Mouse (Mus musculus): Measurements from ENCODE around the gene Eps8. TPM values are rescaled to one million over a fixed set of nuclear protein-coding genes. Genes with fewer than 3 reads are reported as not detected.

The Eps8 gene
- polyA plus RNA-seq (2012; rRNA removed) = 15.9 and 16.0 TPM in 2 replicates

- 89% methylated on average over 2 of the region's 2 CpGs for WGBS
- no peak for DNase-seq
- Histone ChIP-seq H3K4me1 (ENCODE audit: control insufficient read depth, insufficient read depth, low read length) (no peaks in the 10 kb centered on the region), H3K4me3 (replicated peaks; ENCODE audit: extremely low read depth, low read depth, low read length) (no peak within 1 kb of the TSS)
- TF ChIP-seq POLR2A (IDR thresholded peaks at IDR 0.05; ENCODE audit: borderline replicate concordance, extremely low read depth, low read depth, low read length) = no peak
- no peak for TF ChIP-seq CTCF (IDR thresholded peaks at IDR 0.05; ENCODE audit: insufficient read depth, low read length)
These were observed at the start of gene Eps8 for GRCm38 (mm10) chr6:137654776-137655175. Gene Eps8, minus strand, starts transcription at chr6:137654876.

DNA sequence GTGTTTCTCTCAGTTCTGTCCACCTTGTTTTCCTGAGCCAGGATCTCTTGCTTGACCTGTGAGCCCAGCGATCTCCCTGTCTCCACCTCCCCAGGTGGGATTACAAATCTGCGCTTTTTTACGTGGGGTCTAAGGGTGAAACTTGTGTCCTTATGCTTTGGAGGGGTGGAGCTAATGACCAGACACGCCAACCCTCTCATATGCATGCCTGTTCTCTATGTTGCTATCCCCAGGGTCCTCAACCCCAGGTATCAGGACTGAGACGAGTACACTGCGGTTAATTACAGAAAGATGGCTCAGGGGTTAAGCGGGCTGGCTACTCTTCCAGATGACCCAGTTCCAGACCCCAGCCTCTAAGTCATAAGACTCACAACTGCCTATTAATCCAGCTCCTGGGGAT is 48.8 kb upstream of the Eps8 start:
- WGBS = 81% methylated on average over 7 of the region's 7 CpGs
- DNase-seq = no peak
- Histone ChIP-seq H3K4me1 (ENCODE audit: control insufficient read depth, insufficient read depth, low read length) (peaks cover 4% of the 10 kb centered on the region), H3K4me3 (replicated peaks; ENCODE audit: extremely low read depth, low read depth, low read length) (no peak overlapping the region)
- TF ChIP-seq POLR2A (IDR thresholded peaks at IDR 0.05; ENCODE audit: borderline replicate concordance, extremely low read depth, low read depth, low read length) = no peak
- TF ChIP-seq CTCF (IDR thresholded peaks at IDR 0.05; ENCODE audit: insufficient read depth, low read length) = no peak

DNA sequence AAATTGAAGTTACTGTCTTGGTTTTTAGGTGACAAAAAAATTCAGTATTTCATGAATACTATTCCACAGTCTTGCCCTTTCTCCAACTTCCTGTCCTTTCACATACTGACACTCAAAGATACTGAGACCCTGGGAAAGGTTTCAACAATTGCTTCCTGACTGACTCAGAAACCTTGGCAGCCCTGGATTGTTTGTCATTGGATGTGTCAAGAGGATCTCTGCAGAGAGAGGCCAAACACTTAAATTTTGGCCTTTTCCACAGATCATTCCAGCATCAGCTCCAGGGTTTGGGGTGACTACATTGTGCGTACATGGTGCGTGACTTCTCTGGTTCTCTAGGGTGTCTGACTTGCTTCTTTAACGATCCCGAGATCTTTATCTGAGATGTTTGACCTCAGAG is 48.2 kb upstream of the Eps8 start:
- Histone ChIP-seq H3K4me3 (replicated peaks; ENCODE audit: extremely low read depth, low read depth, low read length) (no peak overlapping the region), H3K4me1 (ENCODE audit: control insufficient read depth, insufficient read depth, low read length) (peaks cover 4% of the 10 kb centered on the region)
- WGBS = 27% methylated on average over 4 of the region's 4 CpGs
- no peak for DNase-seq
- no peak for TF ChIP-seq POLR2A (IDR thresholded peaks at IDR 0.05; ENCODE audit: borderline replicate concordance, extremely low read depth, low read depth, low read length)
- no peak for TF ChIP-seq CTCF (IDR thresholded peaks at IDR 0.05; ENCODE audit: insufficient read depth, low read length)

DNA sequence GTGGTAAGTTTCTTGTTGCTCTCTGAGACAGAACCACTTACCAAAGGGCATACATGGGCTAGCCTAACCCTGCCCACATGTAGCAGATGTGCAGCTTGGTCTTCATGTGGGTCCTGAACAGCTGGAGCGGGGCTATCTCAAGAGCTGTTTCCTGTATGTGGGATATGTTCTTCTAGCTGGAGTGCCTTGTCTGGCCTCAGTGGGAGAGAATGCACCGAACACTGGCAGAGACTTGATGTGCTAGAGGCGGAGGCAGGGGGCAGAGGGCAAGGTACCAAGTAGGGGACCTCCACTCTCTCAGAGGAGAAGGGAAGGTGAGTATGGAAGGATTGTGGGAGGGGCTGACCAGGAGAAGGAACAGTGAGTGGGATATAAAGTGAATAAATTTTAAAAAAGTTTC is 47.5 kb upstream of the Eps8 start:
- no peak for DNase-seq
- Histone ChIP-seq H3K4me1 (ENCODE audit: control insufficient read depth, insufficient read depth, low read length) (peaks cover 4% of the 10 kb centered on the region), H3K4me3 (replicated peaks; ENCODE audit: extremely low read depth, low read depth, low read length) (no peak overlapping the region)
- TF ChIP-seq CTCF (IDR thresholded peaks at IDR 0.05; ENCODE audit: insufficient read depth, low read length) (no peak), POLR2A (IDR thresholded peaks at IDR 0.05; ENCODE audit: borderline replicate concordance, extremely low read depth, low read depth, low read length) (no peak)
- WGBS = 83% methylated on average over 3 of the region's 3 CpGs

- no peak for DNase-seq
- 85% methylated on average over 7 of the region's 7 CpGs for WGBS
- TF ChIP-seq CTCF (IDR thresholded peaks at IDR 0.05; ENCODE audit: insufficient read depth, low read length) = no peak
- no peak for TF ChIP-seq POLR2A (IDR thresholded peaks at IDR 0.05; ENCODE audit: borderline replicate concordance, extremely low read depth, low read depth, low read length)
- no peak overlapping the region for H3K4me3 ChIP-seq (replicated peaks; ENCODE audit: extremely low read depth, low read depth, low read length)
- peaks cover 4% of the 10 kb centered on the region for H3K4me1 ChIP-seq (ENCODE audit: control insufficient read depth, insufficient read depth, low read length)
These were observed 44.8 kb upstream of the Eps8 start for GRCm38 (mm10) chr6:137699434-137699833.

- 39% methylated on average over 8 of the region's 8 CpGs for WGBS
- no peak for TF ChIP-seq POLR2A (IDR thresholded peaks at IDR 0.05; ENCODE audit: borderline replicate concordance, extremely low read depth, low read depth, low read length)
- no peak for TF ChIP-seq CTCF (IDR thresholded peaks at IDR 0.05; ENCODE audit: insufficient read depth, low read length)
- no peaks in the 10 kb centered on the region for H3K4me1 ChIP-seq (ENCODE audit: control insufficient read depth, insufficient read depth, low read length)
- no peak overlapping the region for H3K4me3 ChIP-seq (replicated peaks; ENCODE audit: extremely low read depth, low read depth, low read length)
- DNase-seq = no peak
These were observed 41.9 kb upstream of the Eps8 start for GRCm38 (mm10) chr6:137696445-137697204.

DNA sequence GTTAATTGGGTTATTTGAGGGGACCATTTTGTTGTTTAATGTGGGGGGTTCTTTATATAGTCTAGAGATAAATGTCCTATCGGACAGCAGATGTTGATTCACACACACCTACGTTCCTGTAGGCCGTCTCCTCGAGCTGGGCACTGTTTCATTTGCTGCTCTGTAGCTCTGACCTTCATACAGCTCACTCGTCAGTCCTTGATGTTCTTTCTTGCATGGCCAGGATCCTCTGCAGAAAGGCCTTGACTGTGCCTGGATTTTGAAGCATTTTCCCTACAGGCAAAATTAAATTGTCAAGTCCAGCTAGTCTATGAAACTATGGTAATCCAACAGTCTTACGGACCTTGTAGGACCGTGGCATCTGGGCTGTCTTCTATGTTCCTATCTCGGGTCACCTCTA is 40.4 kb upstream of the Eps8 start:
- Histone ChIP-seq H3K4me3 (replicated peaks; ENCODE audit: extremely low read depth, low read depth, low read length) (no peak overlapping the region), H3K4me1 (ENCODE audit: control insufficient read depth, insufficient read depth, low read length) (no peaks in the 10 kb centered on the region)
- TF ChIP-seq POLR2A (IDR thresholded peaks at IDR 0.05; ENCODE audit: borderline replicate concordance, extremely low read depth, low read depth, low read length) = no peak
- TF ChIP-seq CTCF (IDR thresholded peaks at IDR 0.05; ENCODE audit: insufficient read depth, low read length) = no peak
- no peak for DNase-seq
- 90% methylated on average over 8 of the region's 8 CpGs for WGBS

DNA sequence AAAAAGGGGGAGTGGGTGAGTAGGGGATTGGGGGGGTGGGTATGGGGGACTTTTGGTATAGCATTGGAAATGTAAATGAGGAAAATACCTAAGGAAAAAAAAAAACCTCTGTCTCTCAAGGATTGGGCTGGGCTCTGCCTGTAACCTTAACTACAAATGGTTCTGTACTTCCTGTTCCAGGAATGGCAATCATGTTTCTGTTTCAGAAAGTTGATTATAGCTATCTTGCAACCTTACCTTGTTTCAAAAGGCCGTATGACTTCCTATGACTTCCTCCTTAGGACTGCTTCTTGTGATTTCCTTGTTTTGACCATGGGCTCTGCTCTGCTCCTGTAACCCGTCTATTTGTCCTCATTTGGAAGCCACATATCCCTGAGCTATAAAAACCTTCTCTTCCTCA is 39.6 kb upstream of the Eps8 start:
- DNase-seq = no peak
- H3K4me3 ChIP-seq (replicated peaks; ENCODE audit: extremely low read depth, low read depth, low read length) = no peak overlapping the region
- H3K4me1 ChIP-seq (ENCODE audit: control insufficient read depth, insufficient read depth, low read length) = no peaks in the 10 kb centered on the region
- WGBS = 61% methylated on average over 2 of the region's 2 CpGs
- no peak for TF ChIP-seq POLR2A (IDR thresholded peaks at IDR 0.05; ENCODE audit: borderline replicate concordance, extremely low read depth, low read depth, low read length)
- TF ChIP-seq CTCF (IDR thresholded peaks at IDR 0.05; ENCODE audit: insufficient read depth, low read length) = no peak

- no peak for DNase-seq
- WGBS = 27% methylated on average over 2 of the region's 2 CpGs
- TF ChIP-seq POLR2A (IDR thresholded peaks at IDR 0.05; ENCODE audit: borderline replicate concordance, extremely low read depth, low read depth, low read length) = no peak
- TF ChIP-seq CTCF (IDR thresholded peaks at IDR 0.05; ENCODE audit: insufficient read depth, low read length) = no peak
- no peaks in the 10 kb centered on the region for H3K4me1 ChIP-seq (ENCODE audit: control insufficient read depth, insufficient read depth, low read length)
- no peak overlapping the region for H3K4me3 ChIP-seq (replicated peaks; ENCODE audit: extremely low read depth, low read depth, low read length)
These were observed 36.0 kb upstream of the Eps8 start for GRCm38 (mm10) chr6:137690550-137691119.

All from lung, adult 2 months (tissue).